8 mouse cellular contexts compared by ENCODE assay signal in genomic region chr10:82763840-82764631, GRCm38 (mm10). TPM values are rescaled to one million over a fixed set of nuclear protein-coding genes. Genes with fewer than 3 reads are reported as not detected.
DNase-seq lines count a peak whose midpoint lies in the region; ATAC-seq and TF ChIP-seq lines count a peak whose summit lies in the region.

Gene Nfyb (minus strand): TSS chr10:82764144.

- peak within 1 kb of the TSS; percentile 99 for H3K9ac ChIP-seq in forebrain, embryonic 12.5 days
- peak within 1 kb of the TSS; percentile 97 for H3K9ac ChIP-seq in heart, postnatal 0 days (replicated peaks; ENCODE audit: low read depth, low read length)
- H3K9ac ChIP-seq in liver, embryonic 16.5 days (ENCODE audit: low read depth, low read length) = peak within 1 kb of the TSS; percentile 97
- peak within 1 kb of the TSS; percentile 99 for H3K9ac ChIP-seq in neural tube, embryonic 13.5 days

- 0 out of 2 replicates have a peak, but pooled peaks have one; percentile 36 for TF ChIP-seq EP300 in heart, postnatal 0 days (IDR thresholded peaks at IDR 0.05; ENCODE audit: low read depth)

- H3K4me1 ChIP-seq in E14TG2a.4 (replicated peaks; ENCODE audit: low read depth, low read length) = peaks cover 76% of the 10 kb centered on the region
- H3K4me1 ChIP-seq in forebrain, embryonic 12.5 days = peaks cover 33% of the 10 kb centered on the region
- H3K4me1 ChIP-seq in heart, postnatal 0 days (ENCODE audit: control insufficient read depth, insufficient read depth) = peaks cover 16% of the 10 kb centered on the region
- H3K4me1 ChIP-seq in liver, embryonic 16.5 days (ENCODE audit: control insufficient read depth, low read depth, low read length) = peaks cover 35% of the 10 kb centered on the region
- peaks cover 37% of the 10 kb centered on the region for H3K4me1 ChIP-seq in neural tube, embryonic 13.5 days (replicated peaks)
- H3K4me1 ChIP-seq in testis, adult 2 months (ENCODE audit: control insufficient read depth, insufficient read depth, low read length) = peaks cover 7% of the 10 kb centered on the region

- under 1% methylated on average over 66 of the region's 68 CpGs for WGBS in forebrain, embryonic 12.5 days
- under 1% methylated on average over 49 of the region's 68 CpGs for WGBS in heart, postnatal 0 days
- under 1% methylated on average over 68 of the region's 68 CpGs for WGBS in liver, embryonic 16.5 days (ENCODE audit: insufficient replicate concordance)
- under 1% methylated on average over 54 of the region's 68 CpGs for WGBS in neural tube, embryonic 13.5 days

- H3K27ac ChIP-seq in forebrain, embryonic 12.5 days = peak within 1 kb of the TSS; percentile 100
- H3K27ac ChIP-seq in heart, postnatal 0 days (ENCODE audit: low read depth) = peak within 1 kb of the TSS; percentile 100
- peak within 1 kb of the TSS; percentile 100 for H3K27ac ChIP-seq in liver, embryonic 16.5 days (ENCODE audit: low read length)
- H3K27ac ChIP-seq in neural tube, embryonic 13.5 days (replicated peaks) = peak within 1 kb of the TSS; percentile 100
- H3K27ac ChIP-seq in testis, adult 2 months (ENCODE audit: control insufficient read depth, insufficient read depth, low read depth, low read length) = peak within 1 kb of the TSS; percentile 86

- no peaks in the 10 kb centered on the region for H3K27me3 ChIP-seq in E14TG2a.4 (ENCODE audit: insufficient read depth, low read length)
- no peaks in the 10 kb centered on the region; the same call in 1 of the 2 replicates for H3K27me3 ChIP-seq in forebrain, embryonic 12.5 days
- H3K27me3 ChIP-seq in heart, postnatal 0 days (ENCODE audit: control insufficient read depth, insufficient read depth, low read length) = no peaks in the 10 kb centered on the region
- H3K27me3 ChIP-seq in liver, embryonic 16.5 days (ENCODE audit: control insufficient read depth, insufficient read depth, low read depth, low read length) = no peaks in the 10 kb centered on the region
- H3K27me3 ChIP-seq in neural tube, embryonic 13.5 days = no peaks in the 10 kb centered on the region
- no peaks in the 10 kb centered on the region for H3K27me3 ChIP-seq in testis, adult 2 months (ENCODE audit: control insufficient read depth, insufficient read depth, low read length)

- no peak for TF ChIP-seq CTCF in E14TG2a.4 (conservative IDR thresholded peaks at IDR 0.05; ENCODE audit: low read length)
- TF ChIP-seq CTCF in heart, postnatal 0 days (IDR thresholded peaks at IDR 0.05; ENCODE audit: low read depth) = no peak
- TF ChIP-seq CTCF in testis, adult 2 months (IDR thresholded peaks at IDR 0.05; ENCODE audit: control insufficient read depth, insufficient read depth, insufficient replicate concordance, low read depth, low read length) = no peak

- no peaks in the 10 kb centered on the region for H3K9me3 ChIP-seq in E14TG2a.4 (ENCODE audit: low read length)
- no peaks in the 10 kb centered on the region for H3K9me3 ChIP-seq in forebrain, embryonic 12.5 days
- H3K9me3 ChIP-seq in heart, postnatal 0 days (replicated peaks; ENCODE audit: control insufficient read depth, low read length) = no peaks in the 10 kb centered on the region
- H3K9me3 ChIP-seq in liver, embryonic 16.5 days (replicated peaks; ENCODE audit: control insufficient read depth, low read length) = no peaks in the 10 kb centered on the region
- H3K9me3 ChIP-seq in neural tube, embryonic 13.5 days = no peaks in the 10 kb centered on the region

- H3K4me2 ChIP-seq in forebrain, embryonic 12.5 days = peak within 1 kb of the TSS; percentile 66
- H3K4me2 ChIP-seq in heart, postnatal 0 days (ENCODE audit: low read depth, low read length) = peak within 1 kb of the TSS; percentile 75
- peak within 1 kb of the TSS; percentile 96 for H3K4me2 ChIP-seq in liver, embryonic 16.5 days (ENCODE audit: low read depth, low read length)
- H3K4me2 ChIP-seq in neural tube, embryonic 13.5 days = peak within 1 kb of the TSS; percentile 84

- DNase-seq in c-Kit-positive CD71-positive TER-119-positive erythroid progenitor cells, embryonic 14.5 days (ENCODE audit: low spot score) = peak; percentile 93
- DNase-seq in heart, postnatal 0 days (ENCODE audit: low spot score) = peak; percentile 99
- peak; percentile 95 to 97 for DNase-seq in kidney, postnatal 4 days

- H3K36me3 ChIP-seq in E14TG2a.4 (ENCODE audit: insufficient read depth, low read length) = peaks cover 32% of the 10 kb centered on the region
- peaks cover 24% of the 10 kb centered on the region for H3K36me3 ChIP-seq in forebrain, embryonic 12.5 days (replicated peaks)
- H3K36me3 ChIP-seq in heart, postnatal 0 days (replicated peaks; ENCODE audit: control insufficient read depth, insufficient read depth, low read length) = peaks cover 19% of the 10 kb centered on the region
- H3K36me3 ChIP-seq in liver, embryonic 16.5 days (ENCODE audit: control insufficient read depth, insufficient read depth) = peaks cover 15% of the 10 kb centered on the region
- H3K36me3 ChIP-seq in neural tube, embryonic 13.5 days = peaks cover 19% of the 10 kb centered on the region
- H3K36me3 ChIP-seq in testis, adult 2 months (ENCODE audit: control insufficient read depth, insufficient read depth, low read length) = no peaks in the 10 kb centered on the region; the same call in 1 of the 2 replicates

- TF ChIP-seq POLR2A in testis, adult 2 months (IDR thresholded peaks at IDR 0.05; ENCODE audit: control insufficient read depth, low read depth, low read length) = no peak; the same call in none of the 2 replicates

- ATAC-seq in forebrain, embryonic 12.5 days (ENCODE audit: low FRiP score) = peak; percentile 98
- ATAC-seq in heart, postnatal 0 days (ENCODE audit: insufficient read depth, low read depth) = peak; percentile 94
- ATAC-seq in liver, embryonic 16.5 days (ENCODE audit: low read depth) = peak; percentile 93
- peak; percentile 96 for ATAC-seq in neural tube, embryonic 13.5 days (ENCODE audit: low read depth)

- peak within 1 kb of the TSS; percentile 84 for H3K4me3 ChIP-seq in E14TG2a.4 (replicated peaks; ENCODE audit: low read length)
- H3K4me3 ChIP-seq in forebrain, embryonic 12.5 days (replicated peaks) = peak within 1 kb of the TSS; percentile 91
- H3K4me3 ChIP-seq in heart, postnatal 0 days (ENCODE audit: low read depth, low read length) = peak within 1 kb of the TSS; percentile 92
- peak within 1 kb of the TSS; percentile 86 for H3K4me3 ChIP-seq in liver, embryonic 16.5 days (ENCODE audit: low read depth, low read length)
- peak within 1 kb of the TSS; percentile 82 for H3K4me3 ChIP-seq in neural tube, embryonic 13.5 days
- H3K4me3 ChIP-seq in testis, adult 2 months (ENCODE audit: control insufficient read depth, low read depth, low read length) = peak within 1 kb of the TSS; percentile 91

RNA-seq across cellular contexts. Expression of gene Nfyb, which starts in this region (rescaled TPM):
- polyA plus RNA-seq in forebrain, embryonic 12.5 days (2016; fragmentation: Nextera tagmentation; extraction: Ambion mirVana) = 68.7 and 72.8 TPM in 2 replicates
- 12.0 and 18.0 TPM in 2 replicates for total RNA-seq in heart, postnatal 0 days (2014; rRNA removed; ENCODE audit: low replicate concordance)
- polyA plus RNA-seq in heart, postnatal 0 days (2015; fragmentation: Nextera tagmentation; extraction: Ambion mirVana) = 14.4 and 15.4 TPM in 2 replicates
- polyA plus RNA-seq in liver, embryonic 16.5 days (2015; fragmentation: Nextera tagmentation; extraction: Ambion mirVana) = 29.4 and 34.5 TPM in 2 replicates
- polyA plus RNA-seq in neural tube, embryonic 13.5 days (2015; fragmentation: Nextera tagmentation; extraction: Ambion mirVana) = 42.0 and 50.6 TPM in 2 replicates
- 4.4 and 4.7 TPM in 2 replicates for polyA plus RNA-seq in testis, adult 2 months (2012; rRNA removed)

Comparison
In these comparisons a context has a peak if more than half of its experiments do, and no peak if none do; other contexts are left out.
1. Peak in every context shown above with its lines: DNase-seq, ATAC-seq, H3K4me3 ChIP-seq and H3K27ac ChIP-seq.